In genomic region chr4:119447261-119447660, GRCm38 (mm10) we compare ENCODE assay signal across 23 mouse cellular contexts. TPM values are rescaled to one million over a fixed set of nuclear protein-coding genes. Genes with fewer than 3 reads are reported as not detected.
"Had no signal": no experiment of that assay in that cellular context is flagged by ENCODE, and none has a peak within 500 bp of the region (broad histone marks: within the 10 kb centered on the region; RNA-seq: fewer than 3 reads in every experiment).

No protein-coding gene starts in this region.

- H3K36me3 ChIP-seq: heart, embryonic 10.5 days; heart, embryonic 13.5 days; heart, embryonic 15.5 days; hindbrain, embryonic 13.5 days; hindbrain, embryonic 15.5 days; limb, embryonic 13.5 days; limb, embryonic 15.5 days; liver, embryonic 12.5 days had no signal

- H3K4me3 ChIP-seq: heart, embryonic 10.5 days; heart, embryonic 13.5 days; heart, embryonic 15.5 days; hindbrain, embryonic 13.5 days; hindbrain, embryonic 15.5 days; limb, embryonic 13.5 days; limb, embryonic 15.5 days; liver, embryonic 12.5 days had no signal

- H3K4me1 ChIP-seq: heart, embryonic 15.5 days; hindbrain, embryonic 15.5 days had no signal

- H3K9me3 ChIP-seq: heart, embryonic 10.5 days; heart, embryonic 13.5 days; heart, embryonic 15.5 days; hindbrain, embryonic 13.5 days; hindbrain, embryonic 15.5 days; limb, embryonic 13.5 days; limb, embryonic 15.5 days; liver, embryonic 12.5 days had no signal

- H3K27ac ChIP-seq: heart, embryonic 10.5 days; heart, embryonic 13.5 days; heart, embryonic 15.5 days; hindbrain, embryonic 13.5 days; hindbrain, embryonic 15.5 days; hindbrain, postnatal 0 days; limb, embryonic 13.5 days; limb, embryonic 15.5 days; liver, embryonic 12.5 days; liver, embryonic 14.5 days had no signal

- H3K9ac ChIP-seq: forebrain, postnatal 0 days; heart, embryonic 13.5 days; heart, embryonic 15.5 days; hindbrain, embryonic 13.5 days; hindbrain, embryonic 15.5 days; limb, embryonic 13.5 days; limb, embryonic 15.5 days; liver, embryonic 12.5 days; liver, embryonic 14.5 days had no signal

- H3K27me3 ChIP-seq: heart, embryonic 15.5 days; hindbrain, embryonic 15.5 days; limb, embryonic 13.5 days; limb, embryonic 15.5 days; liver, embryonic 12.5 days had no signal

- DNase-seq: forebrain, postnatal 0 days; gastrocnemius, postnatal 14 days; gastrocnemius, postnatal 36 days; heart, adult 18-20 months; heart, postnatal 14 days; heart, postnatal 36 days; kidney, postnatal 10 days; layer of hippocampus, adult 9-11 months; layer of hippocampus, postnatal 36 days; left cerebral cortex, postnatal 4 days; lung, adult 18-20 months had no signal

- H3K4me2 ChIP-seq: heart, embryonic 13.5 days; heart, embryonic 15.5 days; hindbrain, embryonic 13.5 days; hindbrain, embryonic 15.5 days; limb, embryonic 13.5 days; limb, embryonic 15.5 days; liver, embryonic 12.5 days had no signal

- ATAC-seq: forebrain, postnatal 0 days; hindbrain, postnatal 0 days; intestine, embryonic 16.5 days; liver, embryonic 12.5 days had no signal

RNA-seq across cellular contexts. Expression of gene Rimkla, which starts 45.2 kb away (rescaled TPM):
- polyA plus RNA-seq: liver, adult 2 months had no signal
